Mouse (Mus musculus): ENCODE results near the gene Rmi2. TPM values are rescaled to one million over a fixed set of nuclear protein-coding genes. Genes with fewer than 3 reads are reported as not detected.

Rmi2 gene
- polyA plus RNA-seq, 1 experiment: 0.08 TPM

DNA sequence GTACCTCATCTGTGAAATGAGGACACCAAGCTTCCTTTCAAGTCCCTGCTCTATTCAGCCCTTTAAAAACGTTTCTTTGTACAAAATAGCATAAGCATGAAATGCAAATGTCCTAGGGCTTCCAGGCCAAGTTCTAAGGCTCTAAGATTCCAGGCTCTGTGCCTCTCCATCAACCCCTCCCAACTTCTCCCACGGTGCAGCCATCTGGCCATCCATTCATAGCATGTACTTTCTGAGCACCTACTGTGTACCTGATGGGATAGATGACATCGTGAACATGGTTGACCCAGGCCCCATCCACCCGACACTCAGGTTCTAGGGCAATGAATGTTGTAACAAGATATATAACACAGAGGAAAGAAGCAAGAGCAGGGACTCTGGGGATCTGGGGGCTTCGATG is 88.7 kb downstream of the Rmi2 start:
- DNase-seq (ENCODE audit: low read depth): no peak

GRCm38 (mm10) chr16:10925591-10926180 is 90.8 kb downstream of the Rmi2 start:
- no peak for DNase-seq (ENCODE audit: low read depth)

DNA sequence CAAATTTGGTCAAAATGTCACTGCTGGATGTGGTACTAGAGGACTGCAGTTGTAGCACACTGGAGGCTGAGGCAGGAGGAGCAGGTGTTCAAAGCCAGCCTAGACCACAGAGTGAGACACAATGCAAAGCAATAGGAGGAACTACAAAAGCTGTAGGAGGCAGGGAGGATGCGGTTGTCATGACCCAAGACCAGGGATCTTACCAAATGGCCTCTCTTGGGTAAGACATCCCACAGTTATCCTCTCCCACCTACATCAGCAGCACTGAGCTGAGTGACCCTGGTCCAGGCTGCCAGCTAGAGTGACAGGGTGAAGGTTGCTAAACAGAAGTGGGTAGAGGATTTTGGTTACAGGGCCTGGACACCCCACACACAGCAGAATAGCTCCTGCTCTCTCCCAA is 92.2 kb downstream of the Rmi2 start:
- no peak for DNase-seq (ENCODE audit: low read depth)

DNA sequence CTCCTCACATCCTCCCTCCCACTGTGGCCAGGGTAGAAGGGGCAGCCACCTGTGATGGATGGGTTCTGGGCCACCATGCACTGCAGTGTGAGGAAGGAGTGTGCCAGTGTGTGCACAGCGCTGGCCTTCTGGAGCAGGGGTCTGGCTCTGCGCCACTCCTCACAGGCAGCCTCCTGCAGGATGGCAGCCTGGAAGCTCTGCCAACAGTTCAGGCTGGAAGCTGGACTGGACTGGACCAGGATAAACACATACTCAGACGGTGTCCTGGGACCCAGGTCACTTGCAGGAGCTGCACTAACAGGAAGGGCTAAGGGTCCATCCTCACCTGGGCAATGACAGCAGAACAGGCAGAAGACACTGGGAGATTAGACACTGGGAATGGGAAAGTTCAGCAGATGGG is 98.5 kb downstream of the Rmi2 start:
- no peak for DNase-seq (ENCODE audit: low read depth)

DNA sequence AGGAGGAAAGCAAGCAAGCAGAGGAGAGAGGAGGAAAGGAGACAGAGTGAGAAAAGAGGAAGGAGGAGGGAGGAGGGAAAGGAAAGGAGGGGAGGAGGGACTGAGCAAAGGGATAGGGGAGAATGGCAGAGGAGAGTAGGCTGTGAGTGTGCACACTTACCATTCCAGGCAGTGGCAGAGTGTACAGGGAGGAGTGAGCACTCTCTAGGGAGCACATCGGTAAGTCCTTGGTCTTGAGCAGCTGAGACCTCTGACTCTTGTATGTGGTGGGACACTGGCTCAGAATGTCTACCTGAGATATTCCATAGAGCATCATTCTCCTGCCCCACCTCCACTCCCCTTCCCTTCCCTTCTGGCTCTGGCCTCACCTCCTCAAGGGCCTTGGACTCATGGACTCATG is 99.2 kb downstream of the Rmi2 start:
- no peak for DNase-seq (ENCODE audit: low read depth)

DNA sequence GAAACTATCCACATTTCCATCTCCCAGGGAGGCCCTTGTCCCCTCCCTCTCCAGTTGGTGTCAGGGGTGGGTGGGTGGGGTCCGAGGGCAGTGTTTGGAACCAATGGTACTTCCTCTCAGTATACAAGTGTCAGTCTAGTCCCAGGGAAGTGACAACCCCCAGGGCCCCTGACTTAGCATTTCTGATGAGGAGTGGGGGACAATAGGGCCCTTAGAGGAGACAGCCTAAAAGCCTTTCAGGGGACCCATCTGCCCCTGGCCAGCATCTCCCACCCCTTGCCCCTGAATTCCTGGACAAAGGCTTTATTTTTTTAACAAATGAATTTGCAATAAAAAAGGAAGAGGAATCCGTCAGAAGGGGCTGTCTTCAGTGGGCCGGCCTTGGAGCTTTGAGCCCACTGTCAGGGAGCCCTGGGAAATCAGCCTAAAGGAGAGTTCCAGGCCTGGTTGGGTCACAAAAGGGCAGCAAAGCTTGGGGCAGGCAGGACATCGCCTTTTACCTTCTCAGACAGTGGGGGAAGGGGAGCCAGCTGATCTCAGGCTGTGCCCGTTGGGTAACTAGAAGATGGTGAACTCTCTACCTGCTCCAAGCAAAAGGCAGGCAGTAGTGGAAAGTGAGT is 102.0 kb downstream of the Rmi2 start:
- DNase-seq (ENCODE audit: low read depth): no peak

- DNase-seq (ENCODE audit: low read depth): no peak
Observed at GRCm38 (mm10) chr16:10937497-10937896, 102.6 kb downstream of the Rmi2 start.

GRCm38 (mm10) chr16:10939932-10940331 is 105.1 kb downstream of the Rmi2 start:
- no peak for DNase-seq (ENCODE audit: low read depth)

DNA sequence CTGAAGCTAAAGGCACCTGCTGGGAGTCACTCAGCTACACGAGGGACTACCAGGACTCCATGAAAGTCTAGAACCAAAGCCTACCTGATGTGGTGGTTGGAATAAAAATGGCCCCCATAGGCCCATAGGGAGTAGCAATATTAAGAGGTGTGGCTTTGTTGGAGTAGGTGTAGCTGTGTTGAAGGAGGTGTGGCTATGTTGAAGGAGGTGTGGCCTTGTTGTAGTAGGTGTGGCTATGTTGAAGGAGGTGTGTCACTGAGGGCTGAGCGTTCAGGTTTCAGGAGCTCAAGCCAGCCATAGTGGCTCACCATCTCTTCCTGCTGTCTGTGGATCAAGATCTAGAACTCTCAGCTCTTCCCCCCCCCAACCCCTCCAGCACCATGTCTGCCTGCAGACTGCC is 105.8 kb downstream of the Rmi2 start:
- DNase-seq (ENCODE audit: low read depth): no peak

Other genes with a start within 250 kb of the Rmi2 start
- gene Socs1, start 49.5 kb upstream of the Rmi2 start, polyA plus RNA-seq (2012; rRNA removed): 2.0 and 3.5 TPM in 2 replicates
- gene Tnp2, start 46.4 kb upstream of the Rmi2 start, polyA plus RNA-seq (2012; rRNA removed): 89.5 and 151 TPM in 2 replicates
- gene Prm3, start 44.1 kb upstream of the Rmi2 start, polyA plus RNA-seq (2012; rRNA removed): 1.5 and 3.4 TPM in 2 replicates
- gene Prm2, start 38.9 kb upstream of the Rmi2 start, polyA plus RNA-seq (2012; rRNA removed): 224 and 271 TPM in 2 replicates
- 50.4 and 109 TPM in 2 replicates for gene Prm1, start 29.2 kb upstream of the Rmi2 start, polyA plus RNA-seq (2012; rRNA removed)
- not detected in 2 replicates for gene Gm11172, start 22.1 kb upstream of the Rmi2 start, polyA plus RNA-seq (2012; rRNA removed)
- 25.3 and 28.0 TPM in 2 replicates for gene Snn, start 225.9 kb downstream of the Rmi2 start, polyA plus RNA-seq (2012; rRNA removed)
- gene Litaf, start 231.1 kb downstream of the Rmi2 start, polyA plus RNA-seq (2012; rRNA removed): 276 and 297 TPM in 2 replicates

All from gonadal fat pad, adult 2 months (tissue).